Mouse (Mus musculus) lung, embryonic 15.5 days (tissue): Measurements from ENCODE around the gene Ninj1. TPM values are rescaled to one million over a fixed set of nuclear protein-coding genes. Genes with fewer than 3 reads are reported as not detected.

Source experiments
- ATAC-seq: fragments of 200-750 bp; cut with Nextera tagmentation; 2 replicates; pipeline ENCODE4 v1.8.0; 2017; ENCODE audit warnings: moderate number of reproducible peaks, borderline replicate concordance; ENCODE audit not compliant: low FRiP score, low TSS enrichment; ENCODE audit errors: extremely low read depth
- H3K27ac ChIP-seq: fragments of 300-500 bp; sonication (generic); 2 replicates; pipeline ENCODE4 v1.5.1; 2015; ENCODE audit warnings: moderate library complexity, mild to moderate bottlenecking, inconsistent platforms
- H3K27me3 ChIP-seq: fragments of 300-500 bp; sonication (generic); 2 replicates; pipeline ENCODE4 v1.6.1; 2015; ENCODE audit warnings: inconsistent platforms
- H3K36me3 ChIP-seq: fragments of 300-500 bp; sonication (generic); 2 replicates; pipeline ENCODE4 v1.6.1; 2015; ENCODE audit warnings: inconsistent platforms
- H3K4me1 ChIP-seq: fragments of 300-500 bp; sonication (generic); 2 replicates; pipeline ENCODE4 v1.6.1; 2015; ENCODE audit warnings: inconsistent platforms
- H3K4me2 ChIP-seq: fragments of 300-500 bp; sonication (generic); 2 replicates; pipeline ENCODE4 v1.6.1; 2015; ENCODE audit warnings: inconsistent platforms, mild to moderate bottlenecking, moderate library complexity
- H3K4me3 ChIP-seq: fragments of 300-500 bp; sonication (generic); 2 replicates; pipeline ENCODE4 v1.5.1; 2015; ENCODE audit warnings: mild to moderate bottlenecking, inconsistent platforms
- H3K9ac ChIP-seq: fragments of 300-500 bp; sonication (generic); 2 replicates; pipeline ENCODE4 v1.6.1; 2015; ENCODE audit warnings: inconsistent platforms
- H3K9me3 ChIP-seq: fragments of 300-500 bp; sonication (generic); 2 replicates; pipeline ENCODE4 v1.6.1; 2016; ENCODE audit warnings: inconsistent platforms
- WGBS: fragments of 180-500 bp; shearing (Covaris S2); methylation state at CpG from one replicate; pipeline ENCODE4 v1.1.7; 2015; 5-methylcytosine and 5-hydroxymethylcytosine counted together
- polyA plus RNA-seq: library from polyadenylated mRNA; unstranded; fragments of >200 nt; fragmentation: Nextera tagmentation; extraction: Ambion mirVana; gene quantifications from 2 replicates; pipeline ENCODE4 v1.2.1, GENCODE M21; 2015

Ninj1 gene
- polyA plus RNA-seq, 1 experiment from 2014 or later = 45.1 TPM

DNA sequence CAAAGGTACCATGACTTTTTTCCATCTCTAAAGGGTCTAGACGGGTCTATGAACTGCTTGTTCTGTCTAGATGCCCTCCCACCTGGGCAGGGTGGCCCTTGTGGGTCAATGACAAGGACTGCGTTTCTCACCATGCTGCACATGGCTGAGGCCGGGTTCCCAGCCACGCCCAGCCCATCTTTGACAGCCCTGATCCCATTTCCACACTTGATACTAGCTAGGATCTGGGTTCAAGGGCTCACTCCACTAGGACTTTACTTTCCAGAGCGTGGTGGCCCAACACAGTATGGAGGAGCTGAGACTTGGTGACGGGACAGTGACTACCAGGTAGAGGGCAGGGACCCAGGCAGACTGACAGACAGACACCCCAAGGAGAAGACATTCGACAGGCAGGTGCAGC, 15.3 kb downstream of the Ninj1 start:
- 88% methylated on average over 7 of the region's 7 CpGs for WGBS
- H3K36me3 ChIP-seq = no peaks in the 10 kb centered on the region

GRCm38 (mm10) chr13:49205381-49205998, 18.2 kb downstream of the Ninj1 start:
- H3K27ac ChIP-seq = no peak overlapping the region
- no peaks in the 10 kb centered on the region for H3K27me3 ChIP-seq
- WGBS = 32% methylated on average over 13 of the region's 13 CpGs
- H3K4me3 ChIP-seq = no peak overlapping the region
- H3K36me3 ChIP-seq = no peaks in the 10 kb centered on the region
- ATAC-seq = peak; percentile 37; the same call in 1 of the 2 replicates
- H3K9ac ChIP-seq = no peak overlapping the region
- H3K4me2 ChIP-seq = no peak overlapping the region
- no peaks in the 10 kb centered on the region for H3K9me3 ChIP-seq
- H3K4me1 ChIP-seq = peaks cover 10% of the 10 kb centered on the region

More for the DNA sequence above, 15.3 kb downstream of the Ninj1 start:
- Histone ChIP-seq H3K9me3 (no peaks in the 10 kb centered on the region), H3K4me1 (peaks cover 10% of the 10 kb centered on the region), H3K4me2 (no peak overlapping the region), H3K9ac (no peak overlapping the region), H3K4me3 (no peak overlapping the region), H3K27ac (no peak overlapping the region), H3K27me3 (no peaks in the 10 kb centered on the region)
- ATAC-seq = no peak

- Histone ChIP-seq H3K4me1 (peaks cover 10% of the 10 kb centered on the region), H3K4me2 (no peak overlapping the region), H3K9ac (no peak overlapping the region), H3K27me3 (no peaks in the 10 kb centered on the region), H3K36me3 (no peaks in the 10 kb centered on the region), H3K27ac (no peak overlapping the region), H3K9me3 (no peaks in the 10 kb centered on the region), H3K4me3 (no peak overlapping the region)
- WGBS = 90% methylated on average over 2 of the region's 2 CpGs
- ATAC-seq = no peak
Measured at GRCm38 (mm10) chr13:49206341-49206740, 19.1 kb downstream of the Ninj1 start.

DNA sequence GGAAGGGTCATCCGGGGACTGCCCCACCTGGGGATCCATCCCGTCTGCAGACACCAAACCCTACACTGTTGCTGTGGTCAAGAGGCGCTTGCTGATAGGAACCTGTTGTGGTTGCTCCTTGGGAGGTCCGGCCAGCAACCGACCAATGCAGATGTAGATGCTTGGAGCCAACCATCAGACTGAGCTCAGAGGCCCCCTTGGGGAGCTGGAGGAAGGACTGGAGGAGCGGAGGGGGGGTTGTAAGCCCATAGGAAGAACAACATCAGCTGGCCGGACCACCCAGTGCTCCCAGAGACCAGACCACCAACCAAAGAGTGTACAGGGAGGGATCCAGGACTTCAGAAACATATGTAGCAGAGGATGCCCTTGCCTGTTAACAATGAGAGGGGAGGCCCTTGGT, 22.0 kb downstream of the Ninj1 start:
- 51% methylated on average over 7 of the region's 7 CpGs for WGBS
- Histone ChIP-seq H3K27ac (no peak overlapping the region), H3K9ac (no peak overlapping the region), H3K36me3 (no peaks in the 10 kb centered on the region), H3K27me3 (no peaks in the 10 kb centered on the region), H3K4me2 (no peak overlapping the region), H3K4me3 (no peak overlapping the region), H3K9me3 (no peaks in the 10 kb centered on the region), H3K4me1 (peaks cover 21% of the 10 kb centered on the region)
- no peak for ATAC-seq

- WGBS = 86% methylated on average over 4 of the region's 4 CpGs
- Histone ChIP-seq H3K4me1 (peaks cover 30% of the 10 kb centered on the region), H3K4me2 (no peak overlapping the region), H3K27me3 (no peaks in the 10 kb centered on the region), H3K27ac (no peak overlapping the region), H3K4me3 (no peak overlapping the region), H3K9me3 (no peaks in the 10 kb centered on the region), H3K36me3 (no peaks in the 10 kb centered on the region), H3K9ac (no peak overlapping the region)
- ATAC-seq = no peak
Measured at GRCm38 (mm10) chr13:49212711-49213500, 25.6 kb downstream of the Ninj1 start.

GRCm38 (mm10) chr13:49213531-49213932, 26.2 kb downstream of the Ninj1 start:
- Histone ChIP-seq H3K9me3 (no peaks in the 10 kb centered on the region), H3K27ac (no peak overlapping the region), H3K9ac (no peak overlapping the region), H3K36me3 (no peaks in the 10 kb centered on the region), H3K4me3 (no peak overlapping the region), H3K27me3 (no peaks in the 10 kb centered on the region), H3K4me1 (peaks cover 30% of the 10 kb centered on the region), H3K4me2 (peak overlapping the region; percentile 31; the same call in 1 of the 2 replicates)
- 55% methylated on average over 4 of the region's 4 CpGs for WGBS
- no peak for ATAC-seq

DNA sequence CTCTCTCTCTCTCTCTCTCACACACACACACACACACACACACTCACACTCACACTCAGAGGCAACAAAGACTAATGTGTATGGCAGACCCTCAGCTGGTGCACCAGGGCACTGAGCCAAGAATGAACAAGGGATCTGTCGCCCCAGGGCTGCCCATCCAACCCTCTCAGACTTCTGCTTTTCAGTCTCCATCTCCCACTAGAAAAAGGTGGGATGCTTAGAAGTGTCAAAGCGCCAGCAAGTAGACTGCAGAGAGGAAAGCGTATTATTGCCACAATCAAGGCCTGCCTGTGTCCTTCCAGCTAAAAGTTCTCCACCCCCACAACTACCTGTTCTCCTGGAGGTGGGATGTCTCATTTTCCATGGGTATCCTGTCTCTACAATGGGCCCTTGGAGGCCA, 27.2 kb downstream of the Ninj1 start:
- Histone ChIP-seq H3K27me3 (no peaks in the 10 kb centered on the region), H3K27ac (no peak overlapping the region), H3K4me2 (peak overlapping the region; percentile 92; the same call in 1 of the 2 replicates), H3K4me1 (peaks cover 30% of the 10 kb centered on the region), H3K36me3 (no peaks in the 10 kb centered on the region), H3K4me3 (no peak overlapping the region), H3K9me3 (no peaks in the 10 kb centered on the region), H3K9ac (no peak overlapping the region)
- 68% methylated on average over 3 of the region's 3 CpGs for WGBS
- ATAC-seq = no peak

GRCm38 (mm10) chr13:49215128-49215503, 27.8 kb downstream of the Ninj1 start:
- H3K36me3 ChIP-seq = no peaks in the 10 kb centered on the region
- peak overlapping the region; percentile 92 for H3K4me2 ChIP-seq
- peak overlapping the region; percentile 84 for H3K4me3 ChIP-seq
- peak overlapping the region; percentile 74 for H3K27ac ChIP-seq
- H3K9me3 ChIP-seq = no peaks in the 10 kb centered on the region
- peaks cover 30% of the 10 kb centered on the region for H3K4me1 ChIP-seq
- H3K27me3 ChIP-seq = no peaks in the 10 kb centered on the region
- peak overlapping the region; percentile 78 for H3K9ac ChIP-seq
- ATAC-seq = no peak
- WGBS = 13% methylated on average over 5 of the region's 5 CpGs

DNA sequence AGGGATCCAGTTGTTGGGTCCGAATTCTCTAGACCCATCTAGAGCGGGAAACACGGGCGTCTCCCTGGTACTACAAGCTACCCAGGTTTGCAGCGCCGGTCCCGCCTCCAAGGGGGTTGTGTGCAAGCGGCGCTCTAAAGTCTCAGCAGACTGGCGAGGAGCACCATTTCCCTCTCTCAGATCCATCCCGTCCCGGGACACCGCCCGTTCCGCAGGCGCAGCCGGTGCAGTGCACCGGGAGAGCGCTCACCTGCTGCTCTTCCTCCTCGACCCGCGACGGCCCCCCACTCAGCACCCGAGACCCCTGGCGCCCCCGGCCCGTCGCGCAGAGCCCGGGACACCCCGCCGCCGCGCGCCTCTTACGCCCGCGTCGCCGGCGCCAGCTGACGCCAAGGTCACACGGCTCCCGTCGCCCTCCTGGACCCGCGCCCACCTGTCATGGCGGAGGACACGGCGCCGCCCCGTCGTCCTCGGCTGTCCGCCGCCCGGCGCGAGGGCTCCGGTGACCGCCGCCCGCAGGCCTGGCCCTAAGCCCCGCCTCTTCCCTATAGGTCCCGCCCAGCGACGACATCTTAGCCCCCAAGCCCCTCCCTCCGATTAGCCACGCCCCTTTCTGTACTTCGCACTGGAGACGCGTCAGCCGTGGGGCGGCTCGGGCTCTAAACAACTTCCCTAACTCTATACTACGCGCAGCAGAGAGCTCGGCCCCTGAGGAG, 28.4 kb downstream of the Ninj1 start, which contains the start of gene Card19:
Card19 (minus strand) TSS at position 534 of the 716 bp plus-strand sequence.
- no peaks in the 10 kb centered on the region for H3K36me3 ChIP-seq
- no peaks in the 10 kb centered on the region for H3K9me3 ChIP-seq
- ATAC-seq = peak; percentile 95
- H3K4me2 ChIP-seq = peak within 1 kb of the TSS; percentile 92
- peak within 1 kb of the TSS; percentile 81 for H3K27ac ChIP-seq
- WGBS = under 1% methylated on average over 78 of the region's 78 CpGs
- H3K4me1 ChIP-seq = peaks cover 30% of the 10 kb centered on the region
- H3K4me3 ChIP-seq = peak within 1 kb of the TSS; percentile 84
- no peaks in the 10 kb centered on the region for H3K27me3 ChIP-seq
- peak within 1 kb of the TSS; percentile 78 for H3K9ac ChIP-seq

DNA sequence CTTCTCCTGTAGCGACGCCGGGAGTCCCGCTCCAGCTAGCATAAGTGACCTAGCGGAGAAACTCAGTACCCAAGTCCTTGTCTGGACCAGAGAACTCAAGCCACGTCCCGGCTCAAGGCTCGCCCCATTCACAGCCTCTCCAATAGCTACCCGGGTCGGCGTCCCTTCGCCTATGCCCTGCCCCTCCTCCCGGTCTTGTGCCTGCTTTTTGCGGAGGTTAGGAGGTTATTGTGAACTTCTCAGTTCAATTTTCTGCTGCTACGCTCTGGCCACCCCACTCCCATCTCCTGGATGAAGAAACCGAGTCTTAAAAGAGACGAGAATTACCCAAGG, 28.9 kb downstream of the Ninj1 start:
- Histone ChIP-seq H3K4me3 (peak overlapping the region; percentile 84), H3K36me3 (no peaks in the 10 kb centered on the region), H3K27me3 (no peaks in the 10 kb centered on the region), H3K4me2 (peak overlapping the region; percentile 92), H3K9me3 (no peaks in the 10 kb centered on the region), H3K27ac (peak overlapping the region; percentile 81), H3K9ac (peak overlapping the region; percentile 78), H3K4me1 (peaks cover 30% of the 10 kb centered on the region)
- no peak for ATAC-seq
- 5% methylated on average over 17 of the region's 17 CpGs for WGBS

DNA sequence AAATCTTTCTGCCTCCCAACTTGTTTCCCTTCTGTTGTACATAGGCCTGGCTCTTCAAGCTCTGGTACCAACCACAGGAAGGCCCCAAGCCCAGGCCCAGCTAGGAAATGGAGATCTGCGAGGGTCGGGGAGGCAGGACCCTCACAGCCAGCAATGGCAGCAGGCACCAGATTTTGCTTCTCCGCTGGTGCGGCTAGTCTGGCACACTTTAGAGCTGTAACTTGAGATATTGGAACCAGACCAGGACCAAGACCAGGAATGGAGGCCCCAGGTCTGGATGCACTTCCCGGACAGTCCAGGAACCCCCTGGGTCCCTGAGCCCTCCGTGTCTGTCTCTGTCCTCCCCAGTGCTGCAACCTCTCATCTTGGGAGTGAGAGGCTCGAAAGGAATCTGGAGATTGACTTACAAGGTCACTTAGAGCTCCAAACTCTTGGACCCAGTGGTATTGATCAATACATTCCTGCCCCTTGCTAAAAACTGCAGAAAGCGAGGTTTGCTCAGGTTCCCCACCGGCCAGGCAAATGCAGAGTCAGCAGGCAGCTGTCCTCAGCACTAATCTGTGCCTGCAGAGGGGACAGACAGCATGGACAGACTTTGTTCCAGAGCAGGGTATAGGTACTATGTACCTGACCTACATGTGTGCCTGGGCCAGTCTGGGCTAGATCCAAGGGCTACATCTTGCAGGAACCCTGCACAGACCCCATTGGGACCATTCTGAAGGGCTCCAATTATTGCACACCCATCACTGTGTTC, 29.7 kb downstream of the Ninj1 start:
- H3K27ac ChIP-seq = 0 out of 2 replicates have a peak overlapping the region, but pooled peaks have one; percentile 19
- WGBS = 49% methylated on average over 9 of the region's 9 CpGs
- H3K27me3 ChIP-seq = no peaks in the 10 kb centered on the region
- H3K4me1 ChIP-seq = peaks cover 30% of the 10 kb centered on the region
- H3K4me3 ChIP-seq = peak overlapping the region; percentile 84; the same call in 1 of the 2 replicates
- H3K9ac ChIP-seq = no peak overlapping the region
- H3K36me3 ChIP-seq = no peaks in the 10 kb centered on the region
- no peaks in the 10 kb centered on the region for H3K9me3 ChIP-seq
- H3K4me2 ChIP-seq = peak overlapping the region; percentile 92
- no peak for ATAC-seq
